Mouse (Mus musculus) cortical plate, adult 2 months (tissue): ENCODE measurements at regions not wholly inside any gene's neighbourhood (a gene's known extent, or its start where the extent isn't known, plus 50 kb on each side); places are given as distances from the start of the nearest gene placed in this dataset.

ENCODE experiments used
- H3K27ac ChIP-seq: fragments of 200-500 bp; 2 replicates; pipeline ENCODE4 v1.5.1; 2012; ENCODE audit warnings: low read length, control low read depth, inconsistent platforms; ENCODE audit not compliant: insufficient read depth
- H3K4me1 ChIP-seq: fragments of 200-500 bp; 2 replicates; pipeline ENCODE4 v1.6.1; 2011; ENCODE audit warnings: low read length; ENCODE audit not compliant: control insufficient read depth, insufficient read depth
- H3K4me3 ChIP-seq: fragments of 200-500 bp; 2 replicates; pipeline ENCODE4 v1.5.1; 2011; ENCODE audit warnings: mild to moderate bottlenecking, low read length, control low read depth; ENCODE audit not compliant: insufficient read depth
- CTCF ChIP-seq: fragments of 200-500 bp; IDR thresholded peaks from 2 replicates; pipeline ENCODE4 v1.5.1; 2011; ENCODE audit warnings: mild to moderate bottlenecking, control low read depth, low read length; ENCODE audit not compliant: insufficient read depth; ENCODE audit errors: extremely low read depth
- POLR2A ChIP-seq: fragments of 200-500 bp; IDR thresholded peaks from 2 replicates; pipeline ENCODE4 v1.6.1; 2011; ENCODE audit warnings: mild to moderate bottlenecking, low read length, control low read depth; ENCODE audit not compliant: insufficient read depth; ENCODE audit errors: extremely low read depth

- TF ChIP-seq CTCF (no peak), POLR2A (no peak)
- H3K4me1 ChIP-seq: no peaks in the 10 kb centered on the region
- no peak overlapping the region for H3K27ac ChIP-seq
- no peak overlapping the region for H3K4me3 ChIP-seq
Observed at GRCm38 (mm10) chrX:11558260-11558659, 230.6 kb downstream of the H2al1j start.

- TF ChIP-seq CTCF (no peak), POLR2A (no peak)
- no peak overlapping the region for H3K4me3 ChIP-seq
- no peak overlapping the region for H3K27ac ChIP-seq
- H3K4me1 ChIP-seq: no peaks in the 10 kb centered on the region
Observed at GRCm38 (mm10) chrX:11560550-11561276, 233.1 kb downstream of the H2al1j start.

GRCm38 (mm10) chrX:11565888-11566287, 238.3 kb downstream of the H2al1j start:
- no peak overlapping the region for H3K27ac ChIP-seq
- no peak overlapping the region for H3K4me3 ChIP-seq
- no peaks in the 10 kb centered on the region for H3K4me1 ChIP-seq
- TF ChIP-seq CTCF: no peak
- TF ChIP-seq POLR2A: no peak

- no peak overlapping the region for H3K4me3 ChIP-seq
- H3K27ac ChIP-seq: no peak overlapping the region
- no peak for TF ChIP-seq CTCF
- no peak for TF ChIP-seq POLR2A
- H3K4me1 ChIP-seq: no peaks in the 10 kb centered on the region
Observed at GRCm38 (mm10) chrX:11567827-11568226, 240.2 kb downstream of the H2al1j start.

DNA sequence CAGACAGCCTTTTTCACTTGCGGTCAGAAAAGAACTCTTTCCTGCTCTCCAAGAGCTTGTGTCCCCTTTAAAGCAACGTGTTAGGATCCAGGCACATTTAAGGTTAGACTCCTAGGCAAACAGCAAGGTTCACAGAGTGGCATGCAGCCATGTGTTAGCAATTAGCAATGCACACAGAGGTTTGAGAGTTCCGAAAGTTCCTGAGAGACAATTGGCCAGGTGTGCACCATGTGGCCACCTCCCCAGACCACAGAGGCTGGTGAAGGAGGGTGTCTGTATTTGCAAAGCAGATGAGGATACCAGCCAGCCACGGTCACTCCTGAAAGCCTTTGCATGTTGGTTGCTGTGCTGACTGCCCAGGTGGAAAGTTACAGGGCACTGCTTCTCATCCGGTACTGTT, 240.6 kb downstream of the H2al1j start:
- Histone ChIP-seq H3K27ac (no peak overlapping the region), H3K4me3 (no peak overlapping the region), H3K4me1 (no peaks in the 10 kb centered on the region)
- TF ChIP-seq POLR2A (no peak), CTCF (no peak)

- Histone ChIP-seq H3K4me3 (no peak overlapping the region), H3K27ac (no peak overlapping the region), H3K4me1 (no peaks in the 10 kb centered on the region)
- TF ChIP-seq POLR2A (no peak), CTCF (no peak)
Observed at GRCm38 (mm10) chrX:11574354-11574753, 246.7 kb downstream of the H2al1j start.

GRCm38 (mm10) chrX:11575571-11575970, 247.9 kb downstream of the H2al1j start:
- Histone ChIP-seq H3K4me3 (no peak overlapping the region), H3K27ac (no peak overlapping the region)
- no peak for TF ChIP-seq POLR2A
- no peak for TF ChIP-seq CTCF

GRCm38 (mm10) chrX:11576287-11576686, 248.7 kb downstream of the H2al1j start:
- TF ChIP-seq POLR2A: no peak
- TF ChIP-seq CTCF: no peak
- Histone ChIP-seq H3K4me1 (no peaks in the 10 kb centered on the region), H3K27ac (no peak overlapping the region), H3K4me3 (no peak overlapping the region)

More at GRCm38 (mm10) chrX:11575571-11575970, 247.9 kb downstream of the H2al1j start:
- no peaks in the 10 kb centered on the region for H3K4me1 ChIP-seq

GRCm38 (mm10) chrX:11577294-11577693, 249.7 kb downstream of the H2al1j start:
- H3K27ac ChIP-seq: no peak overlapping the region
- TF ChIP-seq CTCF (no peak), POLR2A (no peak)
- no peak overlapping the region for H3K4me3 ChIP-seq
- no peaks in the 10 kb centered on the region for H3K4me1 ChIP-seq

DNA sequence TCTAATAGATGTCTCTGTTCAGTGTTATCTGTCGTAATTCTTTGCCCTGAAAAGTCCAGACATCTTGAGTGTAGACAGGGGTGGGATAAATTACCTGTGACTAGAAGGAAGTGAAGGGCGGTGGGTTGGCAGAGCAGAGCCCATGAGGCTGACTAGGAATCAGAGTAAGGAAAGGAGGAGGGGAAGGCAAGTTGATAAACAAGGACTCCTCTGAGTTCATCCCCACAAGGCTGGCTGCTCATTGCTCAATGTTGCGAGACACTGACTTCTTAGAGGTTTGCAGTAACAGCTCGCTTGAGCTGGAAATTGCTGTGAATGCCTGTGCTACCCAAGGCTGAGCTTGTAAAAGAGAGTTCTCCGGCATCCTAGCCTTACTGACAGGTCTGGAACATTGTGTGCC, 257.7 kb downstream of the H2al1j start:
- no peak overlapping the region for H3K27ac ChIP-seq
- no peak overlapping the region for H3K4me3 ChIP-seq
- H3K4me1 ChIP-seq: no peaks in the 10 kb centered on the region
- no peak for TF ChIP-seq POLR2A
